Mouse (Mus musculus) urinary bladder, postnatal 10 days (tissue): ENCODE data around the gene Tada2b.

Source experiments
- DNase-seq: peaks from one replicate; pipeline ENCODE4 v3.0.0; 2022; ENCODE audit warnings: low spot score

The Tada2b gene

GRCm38 (mm10) chr5:36446166-36446890 lies 37.8 kb downstream of the Tada2b start:
- no peak for DNase-seq

GRCm38 (mm10) chr5:36445028-36445427 lies 39.1 kb downstream of the Tada2b start:
- no peak for DNase-seq

GRCm38 (mm10) chr5:36444611-36445010 lies 39.5 kb downstream of the Tada2b start:
- DNase-seq, result no peak

GRCm38 (mm10) chr5:36440741-36441140 lies 43.3 kb downstream of the Tada2b start:
- no peak for DNase-seq

GRCm38 (mm10) chr5:36436858-36437257 lies 47.2 kb downstream of the Tada2b start:
- DNase-seq, result no peak

- DNase-seq, result no peak
Measured at GRCm38 (mm10) chr5:36434398-36434967, 49.6 kb downstream of the Tada2b start.

GRCm38 (mm10) chr5:36431711-36432110 lies 52.4 kb downstream of the Tada2b start:
- DNase-seq, result no peak

- no peak for DNase-seq
Measured at GRCm38 (mm10) chr5:36429551-36429950, 54.5 kb downstream of the Tada2b start.

GRCm38 (mm10) chr5:36427831-36428230 lies 56.3 kb downstream of the Tada2b start:
- DNase-seq, result no peak

GRCm38 (mm10) chr5:36426404-36426803 lies 57.7 kb downstream of the Tada2b start:
- DNase-seq, result no peak

- DNase-seq, result no peak
Measured at GRCm38 (mm10) chr5:36424676-36425075, 59.4 kb downstream of the Tada2b start.
